Mouse (Mus musculus): ENCODE results near the gene Cybrd1. TPM values are rescaled to one million over a fixed set of nuclear protein-coding genes. Genes with fewer than 3 reads are reported as not detected.

Cybrd1 gene
- total RNA-seq (2023) = 0.41 TPM

GRCm38 (mm10) chr2:71117797-71118708, at the start of gene Cybrd1:
Gene Cybrd1, plus strand, starts transcription at chr2:71117923.

Other genes with a start within 250 kb of the Cybrd1 start
- gene Dcaf17, start 62.6 kb upstream of the Cybrd1 start, total RNA-seq (2023) = 22.0 TPM
- gene Mettl8, start 62.3 kb upstream of the Cybrd1 start, total RNA-seq (2023) = 27.8 TPM
- 52.2 TPM for gene Dync1i2, start 93.8 kb downstream of the Cybrd1 start, total RNA-seq (2023)
- gene Slc25a12, start 249.8 kb downstream of the Cybrd1 start, total RNA-seq (2023) = 63.6 TPM